Mouse (Mus musculus) embryonic fibroblast, embryonic 13.5 days (primary cell): Measurements from ENCODE around the gene Snx6. TPM values are rescaled to one million over a fixed set of nuclear protein-coding genes. Genes with fewer than 3 reads are reported as not detected.
A peak's percentile ranks its signal among the peaks of the same experiment; 100 is the strongest.

ENCODE experiments used
- H3K27ac ChIP-seq: 2 replicates; pipeline ENCODE4 v1.5.1; 2012; ENCODE audit warnings: low read length, control low read depth, inconsistent platforms; ENCODE audit not compliant: insufficient read depth
- H3K4me1 ChIP-seq: 2 replicates; pipeline ENCODE4 v1.6.1; 2011; ENCODE audit warnings: low read length; ENCODE audit not compliant: control insufficient read depth, insufficient read depth
- H3K4me3 ChIP-seq: 2 replicates; pipeline ENCODE4 v1.5.1; 2011; ENCODE audit warnings: mild to moderate bottlenecking, control low read depth, low read length; ENCODE audit not compliant: insufficient read depth
- CTCF ChIP-seq: IDR thresholded peaks from 2 replicates; pipeline ENCODE4 v1.5.1; 2011; ENCODE audit warnings: mild to moderate bottlenecking, control low read depth, low read length, moderate library complexity, borderline replicate concordance; ENCODE audit not compliant: insufficient read depth
- POLR2A ChIP-seq: IDR thresholded peaks from 2 replicates; pipeline ENCODE4 v1.6.1; 2011; ENCODE audit warnings: low read depth, mild to moderate bottlenecking, control low read depth, low read length, moderate library complexity
- polyA plus RNA-seq: library from polyadenylated mRNA; stranded (reverse); fragments of >200 nt; gene quantifications from 2 replicates; pipeline ENCODE4 v1.2.4, GENCODE M21; 2011; ENCODE audit warnings: low read depth; ENCODE audit not compliant: missing spikeins, insufficient read length

Snx6 gene
- polyA plus RNA-seq, 1 experiment: 105 TPM

GRCm38 (mm10) chr12:54805254-54806002, 9.9 kb upstream of the Snx6 start:
- Histone ChIP-seq H3K4me3 (no peak overlapping the region), H3K4me1 (peaks cover 14% of the 10 kb centered on the region), H3K27ac (no peak overlapping the region)
- TF ChIP-seq POLR2A (no peak), CTCF (no peak)

- no peak overlapping the region for H3K4me3 ChIP-seq
- H3K27ac ChIP-seq: no peak overlapping the region
- peaks cover 8% of the 10 kb centered on the region for H3K4me1 ChIP-seq
- TF ChIP-seq CTCF (no peak), POLR2A (no peak)
These were observed 8.0 kb upstream of the Snx6 start for GRCm38 (mm10) chr12:54803531-54803930.

- H3K4me3 ChIP-seq: no peak overlapping the region
- TF ChIP-seq POLR2A: no peak
- no peak for TF ChIP-seq CTCF
These were observed 1.2 kb upstream of the Snx6 start for GRCm38 (mm10) chr12:54796516-54797195.

GRCm38 (mm10) chr12:54794392-54794791, 1.1 kb downstream of the Snx6 start:
- peaks cover 21% of the 10 kb centered on the region for H3K4me1 ChIP-seq
- no peak overlapping the region for H3K27ac ChIP-seq
- TF ChIP-seq POLR2A: no peak
- no peak for TF ChIP-seq CTCF
- H3K4me3 ChIP-seq: peak overlapping the region; percentile 47

More at GRCm38 (mm10) chr12:54796516-54797195, 1.2 kb upstream of the Snx6 start:
- no peak overlapping the region for H3K27ac ChIP-seq
- peaks cover 12% of the 10 kb centered on the region; the same call in 1 of the 2 replicates for H3K4me1 ChIP-seq

- no peak overlapping the region for H3K4me3 ChIP-seq
- H3K4me1 ChIP-seq: peaks cover 26% of the 10 kb centered on the region
- H3K27ac ChIP-seq: no peak overlapping the region
- TF ChIP-seq CTCF (no peak), POLR2A (no peak)
These were observed 4.0 kb downstream of the Snx6 start for GRCm38 (mm10) chr12:54791465-54791864.

GRCm38 (mm10) chr12:54789346-54790143, 6.0 kb downstream of the Snx6 start:
- Histone ChIP-seq H3K27ac (no peak overlapping the region), H3K4me1 (peaks cover 26% of the 10 kb centered on the region), H3K4me3 (no peak overlapping the region)
- no peak for TF ChIP-seq POLR2A
- no peak for TF ChIP-seq CTCF

- Histone ChIP-seq H3K4me3 (no peak overlapping the region), H3K27ac (no peak overlapping the region), H3K4me1 (no peaks in the 10 kb centered on the region)
- TF ChIP-seq POLR2A (no peak), CTCF (no peak)
These were observed 31.9 kb downstream of the Snx6 start for GRCm38 (mm10) chr12:54763624-54764023.

GRCm38 (mm10) chr12:54760676-54761075, 34.8 kb downstream of the Snx6 start:
- Histone ChIP-seq H3K27ac (no peak overlapping the region), H3K4me1 (no peaks in the 10 kb centered on the region), H3K4me3 (no peak overlapping the region)
- TF ChIP-seq POLR2A (no peak), CTCF (no peak)

- H3K4me3 ChIP-seq: no peak overlapping the region
- no peaks in the 10 kb centered on the region for H3K4me1 ChIP-seq
- no peak overlapping the region for H3K27ac ChIP-seq
- TF ChIP-seq CTCF (no peak), POLR2A (no peak)
These were observed 36.7 kb downstream of the Snx6 start for GRCm38 (mm10) chr12:54758846-54759245.
